Mouse (Mus musculus): ENCODE results near the gene Tjp2.

DNA sequence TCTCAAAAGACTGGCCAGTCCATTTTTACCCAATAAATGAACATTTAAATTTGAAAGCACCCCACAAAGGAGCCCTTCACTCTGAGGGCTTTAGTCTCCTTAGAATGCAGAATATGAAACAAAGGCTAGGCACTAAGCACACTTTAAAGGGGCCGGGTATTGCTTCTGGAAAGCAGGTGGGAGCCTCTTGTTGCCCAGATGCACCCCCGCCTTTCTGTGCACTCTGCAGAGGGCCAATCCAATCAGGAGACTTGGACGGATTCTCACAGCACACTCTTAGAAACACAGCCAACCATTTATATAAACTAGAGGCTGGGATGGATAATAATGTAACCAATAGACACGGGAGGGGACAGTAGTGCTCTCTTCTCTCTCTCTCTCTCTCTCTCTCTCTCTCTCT, 43.7 kb upstream of the Tjp2 start:
- TF ChIP-seq MAX (IDR thresholded peaks at IDR 0.05), result no peak
- no peak for TF ChIP-seq MYOD1 (IDR thresholded peaks at IDR 0.05; ENCODE audit: control insufficient read depth, insufficient read length, low read depth)
- no peak for TF ChIP-seq CTCF (IDR thresholded peaks at IDR 0.05; ENCODE audit: control insufficient read depth, insufficient read depth, insufficient read length)
